Mouse (Mus musculus) ES-Bruce4 (cell line): Measurements from ENCODE around the gene Selenoh. TPM values are rescaled to one million over a fixed set of nuclear protein-coding genes. Genes with fewer than 3 reads are reported as not detected.

Experiments used
- H3K27ac ChIP-seq: 2 replicates; pipeline ENCODE4 v1.5.1; 2012; ENCODE audit warnings: low read length, inconsistent platforms; ENCODE audit not compliant: insufficient read depth
- H3K27me3 ChIP-seq: 2 replicates; pipeline ENCODE4 v1.6.1; 2012; ENCODE audit warnings: mild to moderate bottlenecking, low read length, inconsistent platforms; ENCODE audit not compliant: control insufficient read depth, poor library complexity, insufficient read depth, severe bottlenecking
- H3K36me3 ChIP-seq: 2 replicates; pipeline ENCODE4 v1.6.1; 2012; ENCODE audit warnings: inconsistent platforms, mild to moderate bottlenecking, low read length, moderate library complexity; ENCODE audit not compliant: control insufficient read depth, poor library complexity, insufficient read depth, severe bottlenecking
- H3K4me1 ChIP-seq: one replicate; pipeline ENCODE4 v1.8.1; 2011; ENCODE audit warnings: low read length; ENCODE audit not compliant: control insufficient read depth, insufficient read depth
- H3K4me3 ChIP-seq: 2 replicates; pipeline ENCODE4 v1.5.1; 2011; ENCODE audit warnings: low read depth, mild to moderate bottlenecking, low read length
- H3K9ac ChIP-seq: 2 replicates; pipeline ENCODE4 v1.6.1; 2012; ENCODE audit warnings: low read depth, mild to moderate bottlenecking, inconsistent platforms; ENCODE audit not compliant: poor library complexity, severe bottlenecking
- H3K9me3 ChIP-seq: replicated peaks from 2 replicates; pipeline ENCODE4 v1.6.1; 2012; ENCODE audit warnings: mild to moderate bottlenecking, low read length, inconsistent platforms; ENCODE audit not compliant: control insufficient read depth, poor library complexity, insufficient read depth, severe bottlenecking
- CTCF ChIP-seq: IDR thresholded peaks from one replicate; pipeline ENCODE4 v1.8.1; 2011; ENCODE audit warnings: low read depth, low read length
- EP300 ChIP-seq: IDR thresholded peaks from 2 replicates; pipeline ENCODE4 v1.6.1; 2011; ENCODE audit warnings: low read depth, low read length; ENCODE audit not compliant: insufficient read depth
- POLR2A ChIP-seq: IDR thresholded peaks from one replicate; pipeline ENCODE4 v1.8.1; 2011; ENCODE audit warnings: low read length; ENCODE audit not compliant: insufficient read depth
- polyA plus RNA-seq: library from polyadenylated mRNA; stranded (reverse); fragments of >200 nt; gene quantifications from 2 replicates; pipeline ENCODE4 v1.2.4, GENCODE M21; 2011; ENCODE audit warnings: low read depth; ENCODE audit not compliant: missing spikeins, insufficient read depth, insufficient read length

Selenoh gene
- polyA plus RNA-seq, 1 experiment = 194 TPM

- TF ChIP-seq POLR2A = no peak
- TF ChIP-seq EP300 = no peak
- TF ChIP-seq CTCF = no peak
- H3K27ac ChIP-seq = no peak overlapping the region
- H3K27me3 ChIP-seq = no peaks in the 10 kb centered on the region
- no peaks in the 10 kb centered on the region for H3K4me1 ChIP-seq
- no peaks in the 10 kb centered on the region for H3K9me3 ChIP-seq
- no peak overlapping the region for H3K4me3 ChIP-seq
- peaks cover 33% of the 10 kb centered on the region for H3K36me3 ChIP-seq
- no peak overlapping the region for H3K9ac ChIP-seq
Observed at GRCm38 (mm10) chr2:84695007-84695695, 24.6 kb upstream of the Selenoh start.

- H3K27ac ChIP-seq = no peak overlapping the region
- peaks cover 66% of the 10 kb centered on the region for H3K36me3 ChIP-seq
- H3K9ac ChIP-seq = no peak overlapping the region
- no peaks in the 10 kb centered on the region for H3K4me1 ChIP-seq
- no peaks in the 10 kb centered on the region for H3K27me3 ChIP-seq
- H3K4me3 ChIP-seq = no peak overlapping the region
- no peaks in the 10 kb centered on the region; the same call in 1 of the 2 replicates for H3K9me3 ChIP-seq
- no peak for TF ChIP-seq POLR2A
- no peak for TF ChIP-seq EP300
- no peak for TF ChIP-seq CTCF
Observed at GRCm38 (mm10) chr2:84690050-84690449, 19.5 kb upstream of the Selenoh start.

- no peaks in the 10 kb centered on the region for H3K27me3 ChIP-seq
- peaks cover 61% of the 10 kb centered on the region for H3K36me3 ChIP-seq
- H3K27ac ChIP-seq = no peak overlapping the region
- no peak for TF ChIP-seq POLR2A
- no peak for TF ChIP-seq EP300
- no peak for TF ChIP-seq CTCF
- no peak overlapping the region for H3K9ac ChIP-seq
- no peaks in the 10 kb centered on the region; the same call in 1 of the 2 replicates for H3K9me3 ChIP-seq
- H3K4me1 ChIP-seq = no peaks in the 10 kb centered on the region
- H3K4me3 ChIP-seq = no peak overlapping the region
Observed at GRCm38 (mm10) chr2:84688080-84688844, 17.7 kb upstream of the Selenoh start.

- Histone ChIP-seq H3K9me3 (no peaks in the 10 kb centered on the region; the same call in 1 of the 2 replicates), H3K36me3 (peaks cover 34% of the 10 kb centered on the region), H3K27me3 (no peaks in the 10 kb centered on the region), H3K27ac (no peak overlapping the region), H3K4me1 (no peaks in the 10 kb centered on the region), H3K9ac (no peak overlapping the region), H3K4me3 (no peak overlapping the region)
- TF ChIP-seq CTCF (no peak), POLR2A (no peak), EP300 (no peak)
Observed at GRCm38 (mm10) chr2:84682605-84683183, 12.1 kb upstream of the Selenoh start.

- Histone ChIP-seq H3K9me3 (no peaks in the 10 kb centered on the region), H3K27ac (no peak within 1 kb of the TSS), H3K9ac (peak within 1 kb of the TSS; percentile 85), H3K36me3 (peaks cover 34% of the 10 kb centered on the region), H3K4me1 (no peaks in the 10 kb centered on the region), H3K27me3 (no peaks in the 10 kb centered on the region), H3K4me3 (peak within 1 kb of the TSS; percentile 98)
- no peak for TF ChIP-seq EP300
- TF ChIP-seq POLR2A = no peak
- no peak for TF ChIP-seq CTCF
Observed at GRCm38 (mm10) chr2:84679016-84679415, 8.4 kb upstream of the Selenoh start, which contains the start of gene Tmx2. Gene Tmx2, minus strand, starts transcription at chr2:84679140.
